Mouse (Mus musculus) T-helper 17 cell (primary cell): ENCODE data around the gene Cul3.

Experiments used
- in situ Hi-C, 2 experiments: fragments of 300-600 bp; cut with MboI, MseI; formaldehyde crosslinking; loops; 1 replicate in 1 of 2; 2 replicates in 1 of 2; pipeline ENCODE4 v1.15.1; 2025; ENCODE audit warnings: high pct_unique_total_duplicates in 2 of 2

The Cul3 gene

DNA sequence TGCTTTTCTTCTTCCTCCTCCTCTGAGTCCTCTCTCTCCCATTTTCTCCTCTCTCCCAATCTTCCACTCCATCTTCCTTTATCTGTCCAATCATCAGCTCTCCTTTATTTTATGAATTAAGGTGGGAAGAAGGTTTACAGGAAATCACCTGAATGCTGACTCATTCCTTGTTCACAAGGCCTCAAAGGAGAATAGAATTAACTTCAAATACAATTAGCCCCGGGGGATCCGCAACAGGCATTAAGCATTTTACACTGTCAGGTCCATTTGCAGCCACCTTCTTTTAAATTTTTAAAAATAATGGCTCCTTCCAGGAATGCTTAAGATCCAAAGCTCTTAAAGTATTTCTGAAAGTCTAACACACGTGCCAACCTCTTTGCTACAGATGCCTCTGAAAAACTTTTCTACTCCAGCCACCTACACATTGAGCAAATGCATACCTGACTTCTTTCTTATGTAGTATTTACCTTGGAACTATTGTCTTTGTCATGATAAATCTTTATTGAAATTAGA lies 24.7 kb downstream of the Cul3 start:
- in situ Hi-C loops: no loop called here

DNA sequence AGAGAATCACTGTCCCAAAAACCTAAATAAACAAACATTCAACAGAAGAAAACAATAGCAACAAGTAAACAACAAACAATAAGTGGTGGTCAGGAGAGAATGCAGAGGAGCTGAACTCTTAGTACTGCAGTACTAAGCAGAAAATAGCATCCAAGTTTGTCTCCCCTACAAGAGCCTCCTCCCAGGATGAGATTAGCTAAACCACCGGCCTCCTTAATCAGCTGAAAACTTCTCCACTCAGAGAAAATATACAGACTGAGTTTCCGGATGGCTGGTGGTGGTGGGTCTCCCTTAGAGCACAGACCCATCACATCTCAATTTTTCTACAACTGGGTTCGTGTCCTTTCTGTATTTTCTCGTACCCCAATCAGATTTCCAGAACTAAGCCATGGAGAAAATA lies 47.0 kb downstream of the Cul3 start:
- in situ Hi-C loops: no loop called here

DNA sequence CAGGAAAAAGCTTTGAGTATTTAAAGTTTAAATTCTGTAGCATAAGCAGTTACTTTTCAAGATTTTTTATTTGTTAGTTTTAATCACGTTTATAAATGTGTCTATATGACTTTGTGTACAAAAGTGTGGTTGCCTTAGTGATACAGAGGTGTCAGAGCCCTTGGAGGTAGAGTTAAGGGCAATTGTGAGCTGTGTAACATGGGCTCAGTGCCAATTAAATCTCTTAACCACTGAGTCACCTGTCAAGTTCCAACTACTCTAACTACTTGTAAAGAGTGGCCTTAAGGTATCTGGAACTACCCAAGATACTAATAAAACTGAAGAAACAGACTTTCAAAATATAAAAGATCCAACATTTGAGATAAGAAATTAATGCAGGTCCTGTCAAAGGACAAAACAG lies 61.5 kb downstream of the Cul3 start:
- in situ Hi-C loops: loop anchor here in 1 of 2 experiments (10.0 kb wide), 1 partner anchor 236 kb away; no protein-coding TSS in a partner anchor

DNA sequence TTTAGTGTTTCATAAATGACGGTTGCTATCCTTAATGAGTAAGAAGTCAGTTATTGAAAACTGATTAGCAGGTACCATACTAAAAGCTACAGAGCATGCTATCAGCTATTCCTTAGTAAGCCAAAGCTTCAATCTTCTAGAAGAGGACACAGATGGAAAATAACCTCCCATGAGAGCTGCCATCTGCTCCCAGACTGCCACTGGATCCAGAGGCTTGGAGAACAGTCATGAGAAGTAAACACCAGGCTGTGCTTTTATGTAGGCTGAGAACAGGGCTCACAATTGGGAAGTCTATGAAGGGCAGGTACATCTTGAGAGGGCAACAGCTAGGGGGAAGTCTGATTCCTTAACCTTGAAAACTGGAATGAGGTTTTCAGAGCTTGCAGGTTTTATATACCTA lies 79.8 kb downstream of the Cul3 start:
- in situ Hi-C loops: no loop called here

DNA sequence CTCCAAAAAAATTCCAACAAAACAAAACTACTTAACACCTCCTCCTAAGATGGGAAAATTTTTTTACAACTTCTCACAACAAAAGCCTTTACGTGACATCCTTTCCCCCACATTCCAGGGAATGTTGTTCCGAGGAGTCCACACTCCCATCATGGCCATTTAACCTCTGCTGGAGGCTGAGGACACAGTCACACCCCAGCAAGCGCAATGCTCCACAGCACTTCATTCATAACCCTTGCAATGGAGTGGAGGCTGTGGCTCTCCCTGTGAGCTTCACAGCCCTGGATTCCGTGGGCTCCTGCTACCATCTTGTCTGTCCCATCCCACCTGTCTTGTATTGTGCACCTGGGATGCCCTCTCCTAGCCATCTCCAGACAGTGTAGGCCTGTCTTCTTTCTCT lies 81.6 kb downstream of the Cul3 start:
- in situ Hi-C loops: no loop called here

DNA sequence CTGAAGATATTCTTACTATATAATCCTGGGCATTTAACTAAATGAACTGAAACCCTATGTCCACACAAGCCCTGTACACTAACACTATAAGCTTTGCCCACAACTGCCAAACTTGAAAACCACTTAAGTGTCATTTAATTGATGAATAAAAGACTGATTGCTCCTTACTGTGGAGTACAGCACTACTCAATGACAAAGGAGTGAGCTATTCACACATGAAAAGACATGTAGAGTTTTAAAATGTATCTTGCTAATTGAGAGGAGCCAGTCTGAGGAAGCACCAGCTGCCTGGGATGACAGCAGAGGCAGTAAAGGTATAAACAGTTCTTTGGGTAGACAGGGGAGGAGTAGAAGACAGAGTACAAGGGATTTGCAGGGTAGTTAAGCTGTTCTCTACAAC lies 87.0 kb downstream of the Cul3 start:
- in situ Hi-C loops: no loop called here

DNA sequence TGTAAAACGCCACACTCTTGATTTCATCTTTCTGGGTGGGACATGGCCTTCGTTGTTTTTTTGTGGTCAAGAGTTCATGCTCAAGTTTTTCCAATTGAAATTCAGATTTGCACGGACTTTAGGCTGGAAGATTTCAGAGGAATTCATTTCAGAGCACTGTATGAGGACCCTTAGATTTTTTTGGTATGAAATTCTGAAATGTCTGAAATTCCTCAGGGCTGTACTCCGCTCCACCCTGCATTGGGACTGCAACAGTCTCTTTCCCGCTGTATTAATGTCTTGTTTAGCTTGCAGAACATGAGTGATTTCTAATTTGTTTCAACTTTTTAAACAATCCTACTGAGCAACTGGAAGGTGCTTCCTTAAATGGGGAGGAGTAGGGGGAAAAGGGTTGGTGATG lies 90.0 kb downstream of the Cul3 start:
- in situ Hi-C loops: no loop called here

DNA sequence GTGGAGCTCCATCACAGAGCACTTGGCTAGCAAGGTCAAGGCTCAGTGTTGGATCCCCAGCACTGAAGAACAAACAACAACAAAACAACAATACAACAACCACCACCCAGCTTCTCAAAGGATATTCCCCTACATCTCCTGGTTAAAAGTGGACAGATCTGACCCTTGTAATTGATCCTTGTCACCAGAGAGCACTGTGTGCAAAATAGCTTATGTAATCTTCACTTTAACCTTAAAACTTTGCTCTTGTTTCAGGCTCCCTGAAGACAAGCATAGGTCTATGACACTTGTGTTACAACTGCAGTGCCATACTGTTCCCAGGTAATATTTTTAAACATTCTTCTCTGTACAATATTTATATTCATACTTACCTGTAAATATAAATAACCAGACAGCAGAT lies 93.1 kb downstream of the Cul3 start:
- in situ Hi-C loops: loop anchor here in 1 of 2 experiments (5.0 kb wide), 1 partner anchor 55 kb away; no protein-coding TSS in a partner anchor

DNA sequence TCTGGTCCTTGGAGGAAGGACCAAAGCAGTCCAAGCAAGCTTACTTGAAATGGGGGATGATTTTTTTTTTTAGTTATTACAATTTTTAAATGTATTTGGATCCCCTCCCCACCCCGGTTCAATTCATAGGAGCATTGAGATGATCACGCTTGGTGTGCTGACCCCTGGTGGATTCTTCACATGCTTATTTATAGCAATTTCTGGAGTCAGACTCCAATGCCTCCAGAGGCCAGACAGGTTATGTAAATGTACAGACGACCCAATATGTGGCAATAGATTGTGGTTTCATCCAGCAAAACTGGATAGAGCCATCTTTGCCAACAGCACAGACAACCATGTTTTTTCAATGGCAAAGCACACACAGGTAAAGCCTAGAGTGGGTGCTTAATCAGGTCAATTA lies 96.2 kb downstream of the Cul3 start:
- in situ Hi-C loops: no loop called here

DNA sequence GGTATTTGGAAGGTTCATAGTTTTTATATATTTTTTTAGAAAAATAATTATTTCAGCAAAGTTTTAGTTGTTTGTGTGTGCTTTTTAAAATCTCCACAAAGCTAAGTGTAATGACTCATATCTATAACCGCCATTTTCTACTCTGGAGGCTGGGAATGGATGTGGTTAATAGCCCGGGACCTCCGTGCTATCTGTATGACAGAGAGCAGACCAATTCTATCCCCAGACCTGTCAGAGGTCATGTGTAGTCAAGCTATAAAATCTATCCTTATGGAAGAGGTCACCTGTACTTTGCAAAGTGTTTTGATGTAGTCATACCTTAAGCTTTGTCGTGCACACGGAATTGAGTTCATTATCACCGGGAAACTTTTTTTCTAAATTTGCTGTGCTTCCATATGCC lies 98.7 kb downstream of the Cul3 start:
- in situ Hi-C loops: no loop called here

DNA sequence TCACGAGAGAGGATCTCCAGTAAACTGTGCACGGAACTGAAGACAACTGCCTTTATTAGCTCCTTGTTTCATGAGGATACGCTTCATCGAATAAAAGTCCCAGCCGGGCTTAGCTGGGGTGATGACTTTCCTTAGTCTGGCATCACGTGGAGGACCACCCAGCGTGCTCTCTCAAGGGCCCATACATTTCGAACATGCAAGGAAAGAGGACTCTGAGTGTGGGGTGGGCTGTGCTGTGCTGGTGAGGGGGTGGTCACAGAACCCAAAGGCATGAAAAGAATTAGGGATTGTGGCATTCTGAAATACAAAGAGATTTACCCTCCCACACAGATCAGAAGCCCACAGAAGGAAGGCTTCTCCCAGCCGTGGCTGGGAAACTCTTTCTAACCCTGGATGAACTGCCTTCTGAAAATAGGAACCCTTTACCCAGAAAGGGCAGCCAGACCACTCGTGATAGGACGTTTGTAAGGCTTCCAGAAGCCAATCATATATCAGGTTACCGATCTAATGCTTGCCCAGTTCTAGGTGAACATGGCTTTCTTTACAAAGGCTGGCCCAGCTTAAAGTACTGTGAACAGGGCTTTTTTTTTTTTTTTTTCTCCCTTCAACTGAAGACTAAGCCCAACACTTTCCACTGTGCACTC lies 100.1 kb downstream of the Cul3 start:
- in situ Hi-C loops: no loop called here

DNA sequence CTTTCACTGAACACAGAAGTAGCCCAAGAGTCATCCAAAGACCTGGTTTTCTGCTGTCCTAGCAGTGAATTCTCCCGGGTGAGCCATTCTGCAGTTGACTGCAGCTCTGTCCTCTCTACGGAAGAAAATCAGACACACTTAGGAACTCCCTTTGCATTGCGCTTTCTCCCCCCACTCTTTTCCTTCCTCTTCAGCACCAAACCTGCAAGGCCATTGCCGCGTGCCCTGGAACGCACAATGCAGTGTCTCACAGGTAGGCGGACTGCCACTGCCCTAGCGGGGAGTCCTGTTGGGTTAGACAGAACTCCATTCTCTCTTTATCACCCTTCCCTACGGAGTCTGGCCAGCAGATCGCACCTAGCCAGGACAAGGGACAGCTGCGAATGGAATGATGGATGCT lies 100.8 kb downstream of the Cul3 start:
- in situ Hi-C loops: no loop called here

DNA sequence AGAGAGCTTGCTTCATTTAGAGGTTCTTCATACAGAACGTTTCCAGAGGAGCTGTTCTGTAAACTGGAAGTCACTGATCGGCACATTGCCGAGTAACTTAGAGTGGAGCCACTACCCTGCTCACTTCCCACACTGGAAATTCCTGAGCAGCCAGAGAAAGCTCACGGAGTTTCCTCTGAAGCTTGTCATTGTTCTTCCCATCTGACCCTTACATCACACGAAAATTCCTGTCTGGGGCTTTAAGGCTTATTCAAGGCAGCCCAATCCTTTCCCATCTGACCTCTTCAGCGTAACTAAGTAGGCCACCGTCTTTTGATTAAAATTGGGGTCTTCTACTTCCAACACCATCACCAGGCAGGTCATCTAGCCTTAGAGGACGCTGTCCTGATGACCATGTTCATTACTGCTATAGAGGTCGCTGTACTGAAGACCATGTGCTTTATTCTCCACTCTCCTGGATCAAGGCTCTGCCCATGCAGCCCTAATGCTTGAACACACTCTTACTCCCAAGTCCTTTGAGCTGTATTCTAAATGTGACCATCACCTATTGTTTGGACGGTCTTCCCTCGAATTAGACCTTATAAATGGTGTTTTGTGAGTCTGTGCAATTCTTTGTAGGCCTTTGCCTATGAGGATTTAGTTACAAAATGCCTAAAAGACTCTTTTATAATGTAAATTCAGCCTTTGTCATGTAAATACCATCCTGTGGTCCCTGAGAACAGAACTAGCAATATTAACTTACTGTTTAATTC lies 103.2 kb downstream of the Cul3 start:
- in situ Hi-C loops: no loop called here

DNA sequence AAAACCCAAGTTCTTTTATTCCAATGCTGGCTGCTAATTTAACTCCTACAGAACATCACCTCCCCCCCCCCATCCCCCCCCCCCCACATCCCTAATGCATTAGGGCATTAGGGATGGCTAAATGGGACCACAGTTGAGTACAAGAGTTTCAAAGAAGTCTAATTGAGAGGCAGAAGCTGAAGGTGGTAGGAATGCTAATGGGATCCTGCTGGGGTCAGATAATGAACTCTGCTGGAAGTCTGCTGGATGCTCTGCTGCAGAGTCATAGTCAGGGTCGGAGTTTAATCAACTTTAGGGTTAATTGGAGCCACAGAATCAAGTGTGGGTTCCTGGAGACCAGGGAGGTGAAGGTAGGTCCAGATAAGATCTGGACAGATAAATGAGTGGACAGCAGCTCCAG lies 104.2 kb downstream of the Cul3 start:
- in situ Hi-C loops: no loop called here

DNA sequence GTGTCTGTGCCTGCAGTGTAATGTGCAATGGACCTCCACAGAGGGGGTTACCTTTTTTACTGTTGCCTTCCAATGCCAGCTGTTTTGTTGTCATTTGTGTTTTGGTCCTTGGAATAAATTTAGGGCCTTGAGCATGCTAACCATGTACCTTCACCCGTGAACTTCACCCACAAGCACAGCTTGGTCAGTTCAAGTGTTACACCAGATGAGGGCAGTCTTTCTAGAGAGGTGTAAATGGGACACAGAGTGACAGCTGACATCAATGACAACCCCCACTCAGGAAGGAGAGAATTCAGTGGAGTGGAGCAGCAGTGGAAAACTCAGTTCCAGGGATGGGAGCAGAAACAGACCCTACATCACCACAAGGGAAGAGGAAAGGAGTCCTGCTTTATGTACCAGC lies 109.7 kb downstream of the Cul3 start:
- in situ Hi-C loops: no loop called here

DNA sequence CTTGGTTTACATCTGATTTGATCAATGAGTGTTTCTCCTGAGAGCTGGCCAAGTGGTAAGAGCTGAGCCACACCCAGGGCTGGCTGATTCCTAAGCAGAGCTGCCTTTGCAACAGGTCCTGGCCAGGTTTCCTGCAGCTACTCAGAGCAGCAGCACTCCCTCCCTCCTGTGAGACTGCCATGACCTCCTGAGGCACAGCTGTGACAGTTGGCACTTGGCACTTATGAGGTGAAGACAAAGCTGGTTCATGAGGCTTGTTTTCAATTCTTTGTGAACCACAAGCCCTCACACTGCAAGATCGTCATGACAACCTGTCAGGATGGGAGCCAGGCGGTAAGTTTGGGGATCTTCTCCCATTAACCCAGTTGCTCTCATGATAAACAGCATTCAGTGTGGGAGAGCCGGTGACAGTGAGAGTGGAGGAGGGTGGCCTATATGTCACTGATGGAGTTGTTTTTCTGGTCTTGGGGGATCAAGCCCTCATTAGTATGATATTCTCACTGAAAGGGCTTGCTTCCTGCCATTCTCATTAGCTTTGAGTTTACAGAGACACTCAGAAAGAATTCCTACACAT lies 115.4 kb downstream of the Cul3 start:
- in situ Hi-C loops: loop anchor here in 1 of 2 experiments (10.0 kb wide), 1 partner anchor 1290 kb away; no protein-coding TSS in a partner anchor

DNA sequence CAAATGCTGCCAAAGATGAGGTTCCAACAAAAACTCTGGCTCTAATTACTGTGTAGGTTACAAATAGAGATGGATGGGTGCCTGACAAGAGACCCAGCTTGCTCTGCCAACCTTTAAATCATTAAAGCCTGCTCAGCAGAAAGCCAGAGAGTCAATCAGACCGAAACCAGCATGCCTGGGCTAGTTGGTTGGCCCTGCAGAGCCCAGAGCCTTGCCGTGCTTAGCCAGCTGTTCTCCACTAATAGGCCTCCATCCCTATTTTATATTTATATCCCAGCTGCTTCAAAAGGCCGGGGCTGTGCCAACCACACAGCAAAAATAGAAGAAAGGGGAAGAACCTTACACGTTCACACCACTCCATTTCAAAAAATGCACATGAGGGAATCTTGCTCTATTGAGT lies 119.1 kb downstream of the Cul3 start:
- in situ Hi-C loops: loop anchor here in 1 of 2 experiments (10.0 kb wide), 1 partner anchor 1286 kb away; no protein-coding TSS in a partner anchor

DNA sequence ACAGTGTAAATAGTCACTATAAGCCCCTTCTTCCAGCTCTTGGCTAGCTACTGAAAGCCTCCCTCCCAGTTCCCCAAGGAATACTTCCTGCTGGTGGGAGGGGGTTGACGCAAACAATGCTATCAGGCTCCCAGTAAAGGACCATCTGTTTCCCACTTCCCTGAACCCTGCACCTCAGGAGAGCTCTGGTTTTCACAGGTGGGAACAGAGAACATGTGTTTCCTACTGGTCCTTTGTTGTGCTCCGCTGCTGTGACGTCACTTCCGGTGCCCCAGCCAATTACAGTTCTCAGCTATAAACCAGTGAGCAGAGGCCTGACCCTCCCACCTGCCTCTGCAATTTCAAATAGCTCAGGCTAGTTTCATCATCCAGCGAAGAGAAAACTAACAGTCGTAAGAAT lies 122.0 kb downstream of the Cul3 start, which contains the start of gene Fam124b:
TSS of gene Fam124b (minus strand) at position 206 of the 400 bp plus-strand sequence.
- in situ Hi-C loops: loop anchor here in 1 of 2 experiments (10.0 kb wide), 1 partner anchor 507 kb away; no protein-coding TSS in a partner anchor
